Mouse (Mus musculus) kidney, adult 2 months (tissue): ENCODE results near the gene Gm47429.
"Not testable (repeated sequence)": the region's sequence is repeated elsewhere in the genome, so short reads cannot be mapped to it uniquely, and the experiment has no call there.

ENCODE experiments used
- CTCF ChIP-seq: fragments of 200-500 bp; conservative IDR thresholded peaks from 2 replicates; pipeline ENCODE4 v1.5.1; 2011; ENCODE audit warnings: low read depth, mild to moderate bottlenecking, control low read depth, low read length, moderate library complexity, mixed read lengths; ENCODE audit not compliant: insufficient read depth, insufficient read length
- POLR2A ChIP-seq: fragments of 200-500 bp; IDR thresholded peaks from one replicate; pipeline ENCODE4 v1.6.1; 2011; ENCODE audit warnings: low read depth, low read length, control low read depth

DNA sequence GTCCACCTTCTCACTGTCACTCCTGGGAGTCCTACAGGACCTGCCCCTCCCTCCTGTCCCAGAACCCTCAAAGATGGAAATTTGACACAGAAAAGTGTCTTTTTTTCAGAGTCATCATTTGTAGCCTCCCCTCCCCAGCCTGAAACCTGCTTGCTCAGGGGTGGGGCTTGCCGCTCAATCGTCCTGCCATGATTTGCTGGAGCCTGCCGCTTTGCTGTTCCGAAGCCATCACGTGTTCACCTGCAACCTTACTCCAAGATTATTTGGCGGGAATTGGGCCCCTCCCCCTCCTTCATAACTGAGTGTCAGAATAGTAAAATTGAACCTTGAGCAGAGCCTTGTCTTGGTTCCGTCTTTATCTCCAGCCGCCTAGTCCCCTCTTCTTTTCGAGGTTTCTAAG is 8.6 kb upstream of the Gm47429 start:
- not testable (repeated sequence) for TF ChIP-seq CTCF, POLR2A
